Mouse (Mus musculus) cerebellum, postnatal 36 days (tissue): Measurements from ENCODE around the gene Pik3ca.
"Not testable (repeated sequence)": the region's sequence is repeated elsewhere in the genome, so short reads cannot be mapped to it uniquely, and the experiment has no call there.

Experiments
- DNase-seq, 2 experiments: peaks; one replicate each; pipeline ENCODE4 v3.0.0; 2021 to 2022; ENCODE audit warnings: mixed read lengths in 2 of 2

Pik3ca gene

DNA sequence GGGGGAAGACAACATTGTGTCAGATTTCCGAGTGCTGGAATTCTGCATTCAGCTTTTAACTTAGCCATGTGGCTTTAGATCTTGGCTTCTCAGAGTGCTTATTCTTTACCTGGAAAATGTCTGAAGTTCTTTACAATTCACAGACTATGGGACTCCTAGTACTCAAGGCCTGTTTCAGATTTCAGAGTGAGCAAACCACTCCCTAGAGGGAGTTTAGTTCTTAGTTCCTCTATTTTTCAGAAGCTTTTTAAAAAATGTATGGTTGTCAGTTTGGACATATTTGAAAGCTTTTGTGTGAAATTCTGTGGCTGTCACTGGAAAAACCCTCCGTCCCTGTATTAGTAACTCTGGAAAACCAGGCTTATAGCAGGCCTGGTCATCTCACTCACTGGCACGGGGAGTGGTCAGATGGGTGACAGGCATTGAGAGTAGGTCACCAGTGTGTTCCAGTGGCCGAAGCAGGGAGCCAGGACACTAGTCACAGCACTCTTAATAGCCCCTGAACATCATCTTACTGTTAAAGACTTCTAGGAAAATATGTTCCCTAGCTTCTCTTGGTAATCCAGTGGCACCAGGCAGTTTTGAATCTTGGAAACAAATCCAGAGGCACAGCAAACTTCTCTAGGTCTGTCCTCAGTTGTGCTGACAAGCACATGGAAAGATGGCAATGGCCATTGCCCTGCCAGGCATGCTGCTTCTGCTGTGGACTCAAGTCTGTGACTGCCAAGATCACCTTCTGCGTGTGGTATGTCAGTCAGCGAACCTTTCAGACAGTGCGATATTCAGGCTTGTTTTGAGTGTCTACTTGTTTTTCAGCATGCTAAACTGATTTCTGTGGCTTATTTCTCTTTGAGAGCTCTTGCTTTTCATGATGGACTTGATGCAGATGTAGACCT is 5.8 kb downstream of the Pik3ca start:
- peak; percentile 32 to 34 for DNase-seq

DNA sequence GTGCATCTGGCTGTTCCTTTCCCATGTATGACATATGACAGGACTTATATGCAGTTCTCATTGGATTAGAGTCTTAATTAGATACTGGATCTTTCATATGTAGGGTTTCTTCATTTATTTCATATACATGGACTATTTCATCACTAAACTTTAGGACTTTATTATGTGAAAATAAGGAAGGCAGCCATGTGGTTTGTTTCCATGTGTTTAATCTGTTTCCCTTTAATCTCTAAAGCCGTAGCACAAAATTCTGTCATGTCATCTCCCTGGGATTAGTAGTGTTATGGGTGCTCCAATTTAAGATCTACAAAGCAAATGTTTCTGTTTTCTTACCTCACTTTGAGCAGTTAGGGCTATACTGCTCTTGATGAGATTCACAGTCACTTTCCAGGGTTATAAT is 8.2 kb downstream of the Pik3ca start:
- DNase-seq = no peak

DNA sequence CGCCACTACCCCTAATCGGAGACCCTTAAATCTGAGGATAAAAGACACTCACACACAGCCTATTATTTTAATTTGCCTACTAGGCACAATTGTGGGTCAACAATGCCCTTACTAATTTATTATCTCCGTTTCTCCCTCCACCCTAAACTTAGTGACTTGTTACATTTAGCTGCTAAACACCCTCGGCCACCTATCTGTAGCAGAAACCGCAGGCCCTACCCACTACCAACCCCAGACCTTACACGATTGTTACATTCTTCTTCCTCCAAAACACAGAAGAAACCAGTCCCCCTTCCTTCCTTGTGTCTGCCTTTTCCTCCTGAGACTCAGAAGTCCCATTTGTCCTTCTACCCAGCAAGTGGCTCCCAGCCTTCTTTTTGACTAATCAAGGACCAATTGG is 9.3 kb downstream of the Pik3ca start:
- no peak for DNase-seq

DNA sequence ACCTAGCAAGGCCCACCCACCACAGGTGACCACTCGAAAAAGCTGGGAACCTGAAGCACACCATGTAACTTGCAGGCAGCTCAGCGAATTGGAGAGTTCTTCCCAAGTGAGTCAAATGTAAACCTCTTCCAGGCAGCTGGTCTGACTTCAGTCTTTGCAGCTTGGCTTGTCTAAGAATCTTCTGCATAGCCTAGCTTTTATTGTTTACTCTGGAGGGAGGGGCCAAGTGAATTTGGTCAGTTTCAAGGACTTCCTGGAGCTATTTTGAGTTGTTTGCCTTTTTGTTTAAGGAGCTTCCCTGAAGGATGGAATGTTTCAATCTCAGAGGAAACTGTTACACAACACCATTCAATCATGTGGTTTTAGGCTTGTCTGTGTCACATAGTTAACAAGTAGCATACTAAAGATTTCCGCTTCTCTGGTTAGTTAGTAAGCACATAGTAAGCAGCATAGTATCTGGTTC is 11.4 kb downstream of the Pik3ca start:
- DNase-seq = no peak

DNA sequence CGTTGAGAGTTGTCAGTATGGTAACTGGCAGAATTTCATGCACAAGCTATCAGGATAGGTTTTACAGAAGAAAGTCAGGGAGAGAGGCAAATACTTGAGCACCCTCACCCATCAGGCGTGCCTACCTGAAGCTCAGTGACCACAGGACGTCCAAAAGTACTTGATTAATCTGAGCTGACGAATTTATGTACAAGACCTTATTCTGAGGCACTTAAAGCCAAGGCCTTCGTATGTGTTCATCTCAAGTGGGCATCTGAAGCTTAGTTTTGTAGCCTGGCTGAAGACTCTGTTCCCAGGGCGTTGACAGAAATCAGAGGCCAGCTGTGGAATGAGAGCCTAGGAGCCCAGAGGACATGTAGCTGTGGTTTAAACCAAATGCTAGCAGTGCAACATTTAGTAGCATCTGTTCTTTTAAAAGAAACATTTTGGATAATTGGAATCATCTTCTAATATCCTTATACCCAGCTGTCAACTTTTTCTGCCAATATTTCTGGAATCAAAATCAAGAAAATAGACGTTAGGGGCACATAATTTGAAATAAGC is 15.1 kb downstream of the Pik3ca start:
- no peak for DNase-seq

DNA sequence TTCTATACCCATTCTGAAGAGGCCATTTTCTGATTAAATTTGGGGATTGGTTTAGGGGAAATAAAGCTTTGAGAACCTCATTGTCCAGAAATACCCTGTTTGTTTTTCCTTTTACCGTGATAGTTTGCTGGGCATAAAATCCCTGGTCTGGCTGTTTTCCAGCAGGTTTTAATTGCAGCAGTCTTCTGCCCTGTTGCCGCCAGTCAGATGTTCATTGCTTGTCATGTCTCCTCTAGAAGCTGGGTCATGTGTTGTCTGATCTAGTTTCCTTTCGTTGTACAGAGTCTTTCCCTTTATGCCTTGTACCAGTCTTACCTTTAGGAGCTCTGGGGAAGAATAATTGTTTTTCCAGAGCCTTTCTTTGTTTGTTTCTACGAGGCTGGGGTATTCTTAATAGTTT is 16.9 kb downstream of the Pik3ca start:
- no peak for DNase-seq

DNA sequence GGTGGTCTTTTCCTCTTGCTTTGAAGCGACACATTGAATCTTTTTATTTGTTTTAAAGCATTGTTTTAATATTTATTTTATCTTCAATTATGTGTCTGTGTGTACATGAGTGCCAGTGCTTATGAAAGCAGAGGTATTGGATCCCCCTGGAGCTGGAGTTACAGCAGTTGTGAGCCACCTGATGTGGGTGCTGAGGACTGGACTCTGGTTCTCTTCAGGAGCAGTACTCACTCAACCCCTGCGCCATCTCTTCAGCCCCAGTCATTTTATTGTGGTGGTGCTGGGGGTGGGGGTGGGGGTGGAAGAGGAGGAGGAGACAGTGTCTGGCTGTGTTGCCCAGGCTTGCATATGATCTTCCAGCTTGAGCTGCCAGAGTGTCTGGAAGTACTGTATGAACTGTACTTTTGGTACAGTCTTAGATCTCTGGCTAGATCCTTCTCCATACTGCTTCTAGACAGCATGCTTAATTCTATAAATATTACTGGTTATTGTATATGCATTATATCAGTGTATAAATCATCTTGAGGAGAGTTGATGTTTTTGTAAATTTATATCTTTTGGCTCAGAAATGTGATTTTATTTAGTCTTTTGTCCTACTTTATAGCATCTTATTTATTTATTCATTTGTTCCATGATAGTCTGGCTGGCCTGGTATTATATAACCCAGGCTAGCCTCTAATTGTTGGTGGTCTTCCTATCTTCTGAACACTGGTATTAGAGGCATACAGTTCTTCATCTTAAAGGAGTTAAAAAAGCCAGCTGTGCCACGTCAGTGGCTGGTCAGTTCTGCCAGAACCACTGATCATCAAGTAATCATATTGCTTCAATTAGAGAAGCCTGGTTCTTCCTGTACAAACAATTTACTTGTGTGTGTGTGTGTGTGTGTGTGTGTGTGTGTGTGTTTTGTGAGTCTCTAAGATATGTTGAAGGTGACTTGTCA is 18.2 kb downstream of the Pik3ca start:
- DNase-seq = no peak

DNA sequence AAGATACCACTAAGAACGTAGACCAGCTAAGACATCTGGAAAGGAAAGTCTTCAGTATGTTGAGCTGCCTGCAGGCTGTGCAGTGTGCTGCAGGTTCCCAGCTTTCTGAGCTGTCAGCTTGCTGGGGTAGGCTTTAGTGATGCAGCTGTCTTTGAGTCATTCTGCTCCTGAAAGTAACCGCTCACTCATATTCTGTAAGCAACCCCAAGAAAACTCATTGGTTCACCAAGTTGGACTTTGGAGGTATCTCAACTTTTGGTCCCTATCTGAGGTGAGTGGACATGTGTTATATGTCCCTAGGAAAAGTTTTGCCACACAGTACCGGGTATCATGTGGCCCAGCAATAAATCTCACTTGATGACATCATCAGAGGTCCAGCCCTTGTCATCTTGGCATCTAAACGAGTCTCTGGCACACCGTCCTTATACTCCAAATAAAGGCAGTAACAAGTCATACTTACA is 20.3 kb downstream of the Pik3ca start:
- no peak for DNase-seq

DNA sequence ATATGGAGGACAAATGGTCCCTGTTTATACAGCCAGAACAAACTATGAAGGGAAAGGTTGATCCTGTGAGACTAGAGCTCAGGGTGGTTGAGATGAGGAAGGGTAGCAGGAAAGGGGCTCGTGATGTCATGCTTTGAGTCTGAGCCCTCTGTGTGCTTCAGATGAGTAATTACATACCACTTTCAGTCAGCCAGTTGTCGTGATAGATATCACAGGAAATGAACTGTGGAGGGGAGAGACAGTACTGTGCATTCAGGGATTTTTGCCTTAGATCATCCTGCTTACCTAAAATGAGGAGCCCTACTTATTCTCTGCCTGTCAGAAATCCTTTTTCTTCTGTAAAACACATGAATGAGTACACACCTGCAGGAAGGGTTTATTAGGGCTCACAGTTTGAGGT is 22.4 kb downstream of the Pik3ca start:
- DNase-seq = no peak

DNA sequence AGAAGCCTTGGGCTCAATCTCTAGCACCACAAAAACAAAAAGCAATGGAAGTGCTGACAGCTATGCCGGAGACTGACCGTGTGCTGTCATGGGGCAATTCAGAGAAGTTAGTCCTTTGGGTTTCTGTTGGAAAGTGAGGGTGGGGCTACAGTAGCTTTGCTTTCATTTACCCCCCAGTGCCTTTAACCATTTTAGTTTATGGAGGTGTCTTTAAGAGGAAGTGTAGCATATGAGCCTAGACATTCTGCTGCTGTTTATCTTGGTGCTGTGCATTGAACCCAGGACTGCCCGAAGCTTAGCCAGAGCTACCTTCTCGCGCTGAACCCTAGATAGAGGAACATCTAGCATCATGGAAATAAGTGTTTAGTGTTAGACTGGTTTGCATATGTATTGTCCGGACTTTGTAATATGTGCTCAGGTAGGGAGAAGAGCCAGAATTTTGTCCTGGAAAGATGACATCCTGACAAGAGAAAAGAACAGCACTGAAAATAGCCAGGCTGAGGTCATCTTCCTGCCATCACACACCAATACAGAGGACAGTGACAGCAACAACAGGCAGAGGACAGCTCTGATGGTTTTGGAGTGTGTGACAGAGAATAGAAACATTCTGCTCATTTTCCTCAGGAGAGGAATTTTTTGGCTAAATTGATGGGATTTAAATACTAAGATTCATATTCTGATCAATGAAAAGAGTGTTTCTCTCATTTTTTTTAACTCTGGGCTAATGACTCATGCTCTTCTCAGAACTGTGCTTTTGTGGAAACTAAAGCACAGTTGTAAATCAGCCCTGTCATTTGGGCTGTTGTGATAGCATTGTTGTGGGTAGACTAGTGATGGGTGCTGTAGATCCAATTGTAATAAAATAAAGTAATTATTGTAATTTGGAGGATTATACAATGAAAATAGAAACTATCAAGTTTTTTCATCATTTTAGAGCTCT is 23.9 kb downstream of the Pik3ca start:
- DNase-seq = no peak

DNA sequence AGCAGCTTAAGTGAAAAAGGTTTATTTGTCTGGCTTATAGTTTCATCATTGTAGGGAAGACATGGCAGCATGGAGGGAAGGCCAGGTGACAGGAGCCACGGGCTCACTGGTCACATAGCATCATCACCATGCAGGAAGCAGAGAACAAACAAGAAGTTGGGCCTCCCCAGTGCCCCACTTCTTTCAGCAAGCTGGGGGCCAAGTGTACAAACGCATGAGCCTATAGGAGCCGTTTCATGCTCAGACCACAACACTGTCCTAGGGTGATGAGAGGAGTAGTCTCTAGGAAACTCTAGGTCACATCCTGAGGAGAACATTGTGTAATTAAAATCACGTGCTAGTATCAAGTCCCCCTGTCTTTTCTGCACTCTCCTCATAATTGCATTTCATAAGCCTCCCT is 30.2 kb downstream of the Pik3ca start:
- DNase-seq = no peak

DNA sequence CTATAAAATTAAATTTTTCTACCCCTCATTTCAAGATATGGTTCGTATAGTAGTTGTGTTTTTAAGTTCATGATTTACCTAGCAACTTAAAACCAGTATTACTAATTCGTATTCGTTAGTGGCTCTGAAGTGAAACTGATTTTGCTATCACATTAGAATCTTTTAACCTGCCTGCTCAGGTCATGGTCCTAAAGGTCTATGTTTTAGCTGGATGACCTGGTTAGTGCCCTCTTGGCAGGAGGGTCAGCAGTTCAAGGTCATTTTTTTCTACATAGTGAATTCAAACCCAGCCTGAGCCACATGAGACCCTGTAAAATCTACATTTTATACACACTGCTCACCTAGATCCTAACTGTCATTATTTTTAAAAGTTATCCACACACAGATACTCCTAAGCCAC is 30.9 kb downstream of the Pik3ca start:
- no peak for DNase-seq

DNA sequence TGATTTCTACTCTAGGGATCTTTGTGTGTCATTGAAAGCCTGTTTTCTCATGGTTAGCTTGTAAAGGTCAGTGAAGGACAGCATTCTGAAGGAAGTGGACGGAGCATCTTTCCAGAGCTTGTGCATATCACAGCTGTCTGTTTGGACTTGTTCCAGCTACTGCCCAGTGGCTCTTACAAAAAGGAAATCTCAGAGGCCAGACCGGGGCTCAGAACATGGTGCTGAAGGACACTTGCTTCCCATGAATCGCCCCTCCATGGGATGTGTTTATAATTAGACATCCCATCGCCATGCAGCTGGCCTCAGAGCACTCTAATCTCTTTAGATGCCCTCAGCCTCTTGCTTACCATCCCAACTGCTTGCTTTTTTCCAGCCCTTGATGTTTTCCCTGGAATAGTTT is 31.4 kb downstream of the Pik3ca start:
- no peak for DNase-seq

DNA sequence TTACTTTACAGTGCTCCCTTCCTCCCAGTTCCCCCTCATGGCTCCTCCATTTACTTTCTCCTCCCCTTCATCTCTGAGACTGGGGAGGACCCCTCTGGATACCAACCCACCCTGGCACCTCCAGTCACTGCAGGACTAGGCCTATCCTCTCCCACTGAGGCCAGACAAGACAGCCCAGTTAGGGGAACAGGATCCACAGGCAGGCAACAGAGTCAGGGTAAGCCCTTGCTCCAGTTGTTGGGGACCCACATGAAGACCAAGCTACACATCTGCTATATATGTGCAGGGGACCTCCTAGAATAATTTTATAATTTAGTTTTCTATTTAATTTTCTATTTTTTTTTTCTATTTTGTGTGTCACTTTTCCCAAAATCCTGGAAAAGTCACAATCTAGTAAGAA is 31.9 kb downstream of the Pik3ca start:
- not testable (repeated sequence) for DNase-seq

DNA sequence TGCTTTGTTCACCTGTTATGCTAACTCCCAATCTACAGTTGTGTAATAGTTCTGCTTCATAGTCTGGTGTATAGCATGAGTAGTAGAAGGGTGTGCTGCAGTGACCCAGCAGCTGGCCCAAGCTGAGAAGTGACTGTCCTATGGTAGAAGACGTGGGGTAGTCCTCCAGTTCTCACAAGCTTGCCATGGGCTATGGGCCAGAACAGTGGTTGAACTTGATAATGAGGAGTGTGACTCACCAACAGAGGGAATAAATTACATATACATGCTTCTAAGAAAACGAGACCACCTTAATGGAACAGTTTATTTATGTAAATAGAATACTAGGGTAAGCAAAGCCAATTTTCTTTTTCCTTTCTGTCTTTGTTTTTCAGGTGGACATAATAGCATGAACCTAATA is 32.9 kb downstream of the Pik3ca start:
- no peak for DNase-seq

DNA sequence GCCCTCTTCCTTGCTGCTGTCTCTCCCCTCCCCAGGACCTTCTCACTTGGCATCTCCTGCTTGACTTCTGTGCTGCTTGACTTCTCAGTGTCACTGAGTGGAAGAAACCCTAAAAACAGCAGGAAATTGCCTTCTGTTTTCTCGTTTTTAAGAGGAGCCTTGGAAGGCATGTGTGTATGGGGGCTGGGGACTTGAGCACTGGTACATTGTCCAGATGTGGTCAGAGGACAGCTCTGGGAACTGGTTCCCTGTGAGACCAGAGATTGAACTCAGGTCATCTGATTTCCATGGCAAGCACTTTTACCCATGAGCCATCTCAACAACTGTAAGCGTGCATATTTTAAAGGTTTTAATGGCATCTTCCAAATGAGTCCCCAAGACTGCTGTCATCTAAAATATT is 36.5 kb downstream of the Pik3ca start:
- no peak for DNase-seq

DNA sequence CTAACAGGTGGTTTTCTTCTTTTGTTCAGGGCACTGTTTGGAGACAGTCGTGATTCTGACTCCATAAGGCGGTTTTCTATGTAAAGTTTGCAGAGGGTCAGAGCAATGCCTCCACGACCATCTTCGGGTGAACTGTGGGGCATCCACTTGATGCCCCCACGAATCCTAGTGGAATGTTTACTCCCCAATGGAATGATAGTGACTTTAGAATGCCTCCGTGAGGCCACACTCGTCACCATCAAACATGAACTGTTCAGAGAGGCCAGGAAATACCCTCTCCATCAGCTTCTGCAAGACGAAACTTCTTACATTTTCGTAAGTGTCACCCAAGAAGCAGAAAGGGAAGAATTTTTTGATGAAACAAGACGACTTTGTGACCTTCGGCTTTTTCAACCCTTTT is 38.6 kb downstream of the Pik3ca start:
- DNase-seq = no peak

DNA sequence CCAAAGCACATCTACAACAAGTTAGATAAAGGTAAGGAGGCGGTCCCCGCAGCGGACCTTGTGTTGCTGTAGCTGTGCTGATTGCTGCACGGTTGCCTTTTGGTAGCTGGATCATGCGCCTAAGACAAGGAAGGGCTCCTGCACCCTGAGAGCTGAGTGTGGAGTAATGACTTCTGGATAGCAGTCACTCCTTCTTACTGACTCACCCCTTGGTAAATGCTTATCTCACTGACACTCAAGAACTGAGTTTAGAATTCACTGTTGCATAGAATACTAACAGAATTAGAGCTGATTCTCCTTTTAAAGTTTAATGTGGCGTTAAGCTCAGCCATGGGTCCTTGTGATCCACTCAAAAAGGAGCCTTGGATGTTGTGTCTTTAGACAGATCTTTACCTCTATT is 39.8 kb downstream of the Pik3ca start:
- no peak for DNase-seq

DNA sequence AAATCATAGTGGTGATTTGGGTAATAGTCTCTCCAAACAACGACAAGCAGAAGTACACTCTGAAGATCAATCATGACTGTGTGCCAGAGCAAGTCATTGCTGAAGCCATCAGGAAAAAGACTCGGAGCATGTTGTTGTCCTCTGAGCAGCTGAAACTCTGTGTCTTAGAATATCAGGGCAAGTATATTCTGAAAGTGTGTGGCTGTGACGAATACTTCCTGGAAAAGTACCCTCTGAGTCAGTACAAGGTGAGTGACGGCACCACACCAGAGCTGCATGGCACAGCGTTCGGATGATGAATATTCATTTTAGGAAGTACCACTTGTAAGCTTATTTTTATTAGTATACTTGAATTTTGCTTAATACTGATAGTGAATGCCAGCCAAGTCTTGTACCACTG is 40.3 kb downstream of the Pik3ca start:
- DNase-seq = no peak

DNA sequence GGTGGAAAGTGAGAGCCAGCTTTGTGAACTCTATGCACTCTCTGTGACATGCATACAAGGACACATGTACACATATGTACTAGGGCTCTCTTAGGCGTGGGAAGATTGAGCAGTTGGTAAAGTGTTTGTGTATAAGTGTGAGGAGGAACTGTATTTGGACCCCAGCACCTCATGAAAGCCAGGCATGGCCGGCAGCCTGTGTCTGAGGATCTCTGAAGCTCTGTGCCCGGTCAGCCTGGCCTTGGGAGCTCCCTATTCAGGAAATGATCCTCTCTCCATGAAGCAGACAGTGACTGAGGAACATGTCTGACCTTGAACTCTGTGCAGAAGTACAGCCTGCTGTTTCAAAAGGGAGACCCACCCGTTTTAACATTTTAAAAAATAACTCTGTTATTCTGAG is 41.2 kb downstream of the Pik3ca start:
- no peak for DNase-seq

DNA sequence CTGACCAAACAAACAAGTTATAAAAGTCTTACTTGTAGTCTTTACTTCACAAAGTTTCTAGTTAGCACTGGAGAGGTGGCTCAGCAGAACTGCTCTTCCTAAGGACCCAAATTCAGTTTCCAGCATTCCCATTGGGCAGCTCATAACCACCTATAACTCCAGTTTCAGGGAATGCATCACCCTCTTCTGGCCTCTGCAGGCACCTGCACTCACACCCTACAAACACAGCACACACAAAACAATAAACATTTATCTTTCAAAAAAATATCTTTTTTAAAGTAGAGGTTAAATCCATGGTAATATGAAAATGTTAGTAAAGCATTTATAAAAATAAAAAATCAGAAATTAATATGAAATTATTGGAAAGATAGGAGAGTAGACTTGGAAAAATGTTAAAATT is 44.2 kb downstream of the Pik3ca start:
- DNase-seq = no peak

DNA sequence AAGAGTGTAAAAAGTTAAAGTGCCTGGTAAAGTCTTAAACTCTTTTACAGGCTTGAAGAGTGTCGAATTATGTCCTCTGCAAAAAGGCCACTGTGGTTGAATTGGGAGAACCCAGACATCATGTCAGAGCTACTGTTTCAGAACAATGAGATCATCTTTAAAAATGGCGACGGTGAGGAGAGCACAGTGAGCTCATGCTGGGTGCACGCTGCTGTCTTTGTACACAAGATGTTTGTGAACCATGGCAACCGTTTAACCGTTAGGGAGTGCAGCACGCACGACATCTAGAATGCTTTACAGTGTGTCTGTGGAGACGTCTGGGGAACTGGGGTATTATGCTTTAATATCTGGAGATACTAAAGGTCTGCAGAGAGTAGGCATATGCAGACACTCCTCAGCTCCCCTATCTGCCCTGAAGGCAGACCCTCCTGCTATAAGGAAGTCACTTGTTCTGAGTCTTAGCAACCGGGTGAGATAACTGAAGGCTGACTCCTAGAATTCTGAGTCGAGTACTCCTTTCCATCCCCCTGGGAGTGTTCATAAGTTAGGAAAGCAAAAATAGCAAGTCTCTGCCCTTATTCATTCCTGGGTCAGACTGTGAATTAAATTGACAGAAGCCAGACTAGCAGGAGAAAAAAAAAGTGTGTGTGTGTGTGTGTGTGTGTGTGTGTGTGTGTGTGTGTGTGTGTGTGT is 57.0 kb downstream of the Pik3ca start:
- no peak for DNase-seq
